Mouse (Mus musculus): ENCODE data around the gene Rflnb.

GRCm38 (mm10) chr11:76035182-76035581, 7.6 kb upstream of the Rflnb start:
- TF ChIP-seq ZNF384 (IDR thresholded peaks at IDR 0.05; ENCODE audit: low read depth, low read length) (no peak), CTCF (conservative IDR thresholded peaks at IDR 0.05 in 1 of 2, IDR thresholded peaks at IDR 0.05 in 1 of 2; ENCODE audit: low read depth in 2 of 2, low read length in 2 of 2) (no peak), JUND (conservative IDR thresholded peaks at IDR 0.05; ENCODE audit: low read depth, low read length) (no peak), NRF1 (IDR thresholded peaks at IDR 0.05; ENCODE audit: low read depth, low read length) (no peak), RCOR1 (conservative IDR thresholded peaks at IDR 0.05; ENCODE audit: low read depth, low read length) (no peak), MAX (IDR thresholded peaks at IDR 0.05; ENCODE audit: low read length) (no peak), POLR2A (IDR thresholded peaks at IDR 0.05; ENCODE audit: low read depth, low read length) (no peak)
